Mouse (Mus musculus) right cerebral cortex, postnatal 14 days (tissue): ENCODE data around the gene Ebf3.

ENCODE experiments used
- DNase-seq: peaks from one replicate; pipeline ENCODE4 v3.0.0; 2022

Ebf3 gene

DNA sequence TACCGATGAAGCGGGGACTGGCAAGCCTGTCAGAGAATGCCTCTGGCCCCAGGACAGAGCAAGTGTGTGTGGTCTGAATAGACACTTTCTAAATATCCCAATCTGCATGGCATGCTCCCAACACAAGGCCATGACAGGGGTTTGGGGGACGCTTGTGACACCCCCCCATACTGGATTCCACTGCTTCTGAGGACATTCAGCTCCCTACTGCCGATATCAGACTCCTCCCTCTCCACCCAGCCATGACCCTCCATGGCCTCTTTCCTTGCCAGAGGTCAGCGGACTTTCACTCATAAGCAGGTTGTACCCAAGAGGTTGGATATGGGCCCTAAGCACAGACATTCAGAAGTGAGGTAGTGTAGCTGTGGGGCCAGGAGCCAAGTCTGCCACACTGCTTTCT, 36.5 kb downstream of the Ebf3 start:
- DNase-seq, result no peak

DNA sequence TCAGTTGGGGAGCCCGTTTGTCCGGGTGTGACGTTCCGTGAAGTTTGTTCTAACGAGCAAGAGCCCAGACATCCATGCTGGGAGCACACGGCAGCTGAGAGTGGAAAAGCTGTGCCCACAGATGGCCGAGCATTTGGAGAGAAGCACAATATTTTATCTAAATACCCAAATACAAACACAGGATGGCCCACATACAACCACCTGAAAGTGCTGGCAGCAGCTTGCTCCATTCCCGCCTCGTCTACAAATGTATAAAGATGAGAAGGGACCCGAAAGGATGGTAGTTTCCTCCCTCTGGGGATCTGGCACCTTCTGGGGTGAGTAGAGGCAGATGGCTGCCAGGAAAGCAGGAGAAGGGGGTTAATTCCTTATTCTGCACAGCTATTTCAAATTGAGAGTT, 42.0 kb downstream of the Ebf3 start:
- no peak for DNase-seq

DNA sequence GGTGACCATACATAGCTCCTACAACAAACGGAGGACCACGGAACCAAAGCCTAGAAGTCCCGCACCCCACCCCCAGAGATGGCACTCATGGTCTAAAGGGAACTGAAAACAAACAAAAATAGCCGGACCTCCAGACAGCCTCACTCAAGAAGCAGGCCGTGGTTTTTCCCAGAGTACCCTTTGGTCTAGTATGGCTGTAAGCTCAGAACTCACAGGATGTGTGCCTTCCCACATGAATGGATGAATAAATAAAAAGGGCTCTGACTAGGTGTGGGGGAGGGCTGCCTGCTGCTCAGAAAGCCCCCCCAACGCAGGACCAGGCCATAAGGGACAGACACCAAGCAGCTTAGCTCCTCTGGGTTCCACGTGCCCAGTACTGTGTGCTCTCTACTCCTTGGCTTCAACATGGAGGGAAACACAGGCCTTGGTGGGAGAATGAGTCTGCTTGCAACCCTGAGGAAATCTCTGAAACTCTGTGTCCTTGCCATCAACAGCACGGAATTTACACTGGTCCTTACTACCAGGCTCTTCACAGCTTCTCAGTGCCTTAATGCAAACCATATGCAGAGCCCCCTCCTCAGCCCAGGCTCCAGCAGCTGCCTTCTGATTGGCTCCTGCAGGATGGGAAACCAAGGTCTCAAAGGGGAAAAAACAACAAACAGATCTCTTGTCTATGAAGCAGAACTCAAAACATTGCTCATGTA, 45.6 kb downstream of the Ebf3 start:
- DNase-seq, result no peak

DNA sequence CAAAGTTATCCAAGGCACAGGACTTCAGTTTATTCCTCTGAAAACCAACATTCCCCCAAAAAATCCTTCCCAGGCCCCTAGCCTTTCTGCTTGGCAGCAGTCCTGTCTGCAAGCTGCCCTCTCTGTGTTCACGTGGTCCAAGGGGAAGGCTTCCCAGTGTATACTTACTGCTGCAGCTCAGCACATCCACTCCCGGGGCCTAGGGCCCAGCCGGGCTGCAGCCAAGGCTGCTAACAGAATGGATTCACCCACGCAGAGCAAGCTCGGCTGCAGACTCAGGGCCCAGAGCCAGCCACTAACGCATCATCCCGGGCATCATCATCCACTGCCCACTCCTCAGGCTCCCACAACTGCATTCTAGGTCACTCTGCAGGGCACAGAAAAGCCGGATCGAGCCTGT, 46.8 kb downstream of the Ebf3 start:
- no peak for DNase-seq

DNA sequence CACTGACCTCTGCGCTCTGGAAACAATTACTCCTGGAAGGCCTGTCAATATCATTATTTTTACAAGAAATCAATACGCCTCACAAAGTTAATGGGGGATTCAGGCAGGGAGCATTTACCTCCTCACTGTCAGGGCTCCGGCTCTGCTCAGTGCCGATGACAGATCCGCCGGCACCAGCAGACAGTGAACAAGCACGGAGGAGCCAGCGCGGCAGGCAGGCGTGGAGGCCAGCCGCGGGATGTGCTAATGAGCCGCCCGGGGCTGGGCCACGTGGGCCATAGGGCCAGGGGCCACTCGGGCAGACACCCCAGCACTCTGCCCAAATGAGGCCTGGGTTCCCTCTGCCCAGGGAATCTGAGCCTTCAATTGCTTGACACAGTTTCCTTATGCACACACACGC, 47.7 kb downstream of the Ebf3 start:
- peak; percentile 12 for DNase-seq

DNA sequence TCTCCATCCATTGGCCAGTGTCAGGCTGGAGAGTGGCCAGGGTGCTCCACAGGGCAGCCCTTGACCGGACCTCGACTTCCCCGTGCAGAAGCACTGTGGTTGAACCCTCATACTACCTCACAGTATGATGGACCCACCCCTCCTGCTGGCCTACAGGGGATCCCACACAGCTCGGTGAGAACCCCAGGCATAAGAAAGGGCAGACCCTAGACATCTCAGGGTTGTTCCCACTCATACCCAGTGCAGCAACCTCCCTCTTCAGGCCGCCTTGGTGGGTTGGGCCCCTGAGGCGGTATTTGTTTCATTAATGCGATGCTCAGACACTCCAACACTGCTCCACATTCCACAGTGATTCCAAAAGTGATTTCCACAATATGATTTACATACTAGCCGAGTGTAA, 51.9 kb downstream of the Ebf3 start:
- DNase-seq, result no peak

DNA sequence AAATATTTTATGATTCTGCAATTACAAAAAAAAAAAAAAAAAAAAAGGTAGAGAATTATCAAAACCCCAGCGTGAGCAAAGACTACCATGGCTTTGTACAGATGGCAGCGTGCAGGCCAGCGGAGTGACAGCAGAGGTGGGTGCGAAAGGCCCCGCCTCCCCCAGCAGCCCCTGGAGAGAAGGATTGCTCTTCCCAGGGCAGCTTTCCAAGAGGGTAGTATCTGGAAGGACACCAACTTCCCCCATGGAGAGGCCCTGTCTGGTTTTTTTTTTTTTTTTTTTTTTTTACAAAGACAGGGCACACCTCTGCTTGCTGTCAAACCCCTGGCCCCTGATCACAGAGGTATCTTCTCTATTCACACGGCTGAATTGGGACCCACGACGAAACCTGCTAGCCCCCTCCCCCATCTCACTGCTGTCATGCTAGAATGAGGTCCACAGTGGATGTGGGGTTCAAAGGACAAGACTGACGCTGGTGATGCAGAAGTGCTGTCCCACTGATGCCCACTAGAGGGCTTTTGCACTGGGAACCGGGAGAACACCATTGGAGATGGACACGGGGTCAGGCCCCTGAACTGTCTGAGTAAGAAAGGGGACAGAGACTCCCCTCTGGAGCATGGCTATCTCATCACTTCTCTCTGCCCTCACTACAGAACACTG, 67.9 kb downstream of the Ebf3 start:
- DNase-seq, result peak; percentile 38

DNA sequence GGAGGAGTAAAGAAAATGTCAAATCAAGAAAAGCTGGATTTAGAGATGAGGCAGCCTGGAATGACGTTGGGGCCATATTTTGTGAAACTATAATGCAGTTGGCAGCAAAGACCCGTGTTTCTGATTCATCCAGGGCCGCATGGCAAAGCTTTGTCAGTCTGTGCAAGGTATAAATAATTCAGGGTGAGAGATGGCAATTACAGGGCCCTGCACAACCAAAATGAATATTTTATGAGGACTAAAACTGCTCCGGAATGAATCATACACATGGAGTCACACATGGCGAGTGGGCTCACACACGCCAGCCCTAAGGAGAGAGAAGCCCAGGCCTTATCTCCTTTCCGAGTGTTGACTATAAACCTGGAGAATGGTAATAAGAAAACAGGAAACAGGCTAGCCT, 69.4 kb downstream of the Ebf3 start:
- no peak for DNase-seq

DNA sequence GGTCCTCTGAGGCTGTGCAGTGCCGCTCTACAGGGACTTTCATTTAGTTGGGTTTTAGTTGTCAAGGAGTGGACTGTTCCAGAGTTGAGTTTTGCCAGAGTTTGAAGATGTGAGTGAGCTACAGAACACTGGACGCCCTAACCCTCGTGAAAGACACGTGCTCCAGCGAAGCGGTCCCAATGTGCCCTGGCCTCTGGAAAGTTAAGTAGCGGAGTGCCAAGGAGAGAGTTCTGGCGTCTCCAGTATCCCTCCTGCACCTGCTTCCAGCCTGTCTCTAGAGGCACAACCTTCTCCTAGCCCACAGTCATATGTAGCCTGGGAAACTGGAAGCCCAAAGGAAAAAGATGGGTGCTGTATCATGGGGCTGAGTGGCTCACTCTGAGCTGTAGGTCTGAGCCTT, 73.8 kb downstream of the Ebf3 start:
- DNase-seq, result no peak

DNA sequence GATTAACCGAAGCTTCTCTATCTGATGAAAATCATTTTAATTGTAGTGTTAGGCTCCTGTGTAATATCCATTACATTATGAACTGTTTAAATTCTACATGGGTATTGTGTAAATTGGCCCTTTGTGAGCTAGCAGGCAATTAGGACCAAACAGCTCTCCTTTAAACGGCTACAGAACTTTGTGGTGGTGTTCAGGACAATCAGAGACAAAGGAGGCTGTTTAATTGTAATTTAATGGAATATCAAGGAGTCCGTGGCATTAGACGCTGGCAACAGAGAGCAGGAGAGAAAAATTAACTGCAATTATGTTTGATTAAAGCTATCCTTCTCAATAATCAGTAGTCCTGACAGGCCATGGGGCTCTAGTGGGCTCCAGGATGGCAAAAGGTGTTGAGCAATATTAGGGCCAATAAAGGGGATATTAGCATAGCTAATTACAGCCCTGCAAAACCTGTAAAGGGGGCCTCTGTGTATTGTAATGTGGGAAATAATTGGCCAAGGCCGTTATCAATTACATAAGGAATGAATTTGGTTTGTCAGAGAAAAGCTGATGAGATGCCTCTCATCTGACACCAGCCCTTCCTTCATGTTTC, 74.6 kb downstream of the Ebf3 start:
- no peak for DNase-seq

DNA sequence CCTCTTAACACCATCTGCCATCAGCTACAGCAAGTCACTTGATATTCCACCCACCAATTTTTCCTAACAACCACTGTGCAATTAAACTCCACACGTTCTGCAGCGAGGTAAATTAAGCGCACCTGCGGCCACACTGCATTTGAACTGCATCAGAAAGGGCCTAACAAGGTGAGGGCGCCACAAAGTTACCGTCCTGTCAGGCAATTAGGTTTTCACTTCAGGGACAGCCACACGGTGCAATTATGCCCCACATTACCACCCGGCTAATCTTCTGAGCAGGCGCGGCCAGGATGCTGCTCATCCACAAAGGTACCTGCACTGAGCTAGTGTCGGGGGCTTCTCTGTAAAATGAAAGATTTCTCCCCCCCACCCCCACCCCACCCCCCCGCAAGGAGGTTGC, 76.8 kb downstream of the Ebf3 start:
- DNase-seq, result no peak

DNA sequence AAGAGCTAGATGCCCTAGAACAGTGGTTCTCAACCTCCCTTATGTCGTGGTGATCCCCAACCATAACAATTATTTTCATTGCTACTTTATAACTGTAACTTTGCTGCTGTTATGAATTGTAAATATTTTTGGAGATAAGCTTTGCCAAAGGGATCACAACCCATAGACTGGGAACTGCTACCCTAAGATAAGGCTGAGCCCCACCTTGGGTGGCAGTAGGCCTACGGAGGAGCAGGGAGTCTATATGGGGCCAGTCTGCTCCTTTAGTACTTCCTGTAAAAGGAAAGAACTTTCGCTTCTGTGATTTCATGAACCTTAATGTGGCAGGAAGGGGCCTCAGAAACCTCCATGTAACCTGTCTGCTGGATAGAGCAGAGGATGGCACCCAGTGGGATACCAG, 90.4 kb downstream of the Ebf3 start:
- no peak for DNase-seq

DNA sequence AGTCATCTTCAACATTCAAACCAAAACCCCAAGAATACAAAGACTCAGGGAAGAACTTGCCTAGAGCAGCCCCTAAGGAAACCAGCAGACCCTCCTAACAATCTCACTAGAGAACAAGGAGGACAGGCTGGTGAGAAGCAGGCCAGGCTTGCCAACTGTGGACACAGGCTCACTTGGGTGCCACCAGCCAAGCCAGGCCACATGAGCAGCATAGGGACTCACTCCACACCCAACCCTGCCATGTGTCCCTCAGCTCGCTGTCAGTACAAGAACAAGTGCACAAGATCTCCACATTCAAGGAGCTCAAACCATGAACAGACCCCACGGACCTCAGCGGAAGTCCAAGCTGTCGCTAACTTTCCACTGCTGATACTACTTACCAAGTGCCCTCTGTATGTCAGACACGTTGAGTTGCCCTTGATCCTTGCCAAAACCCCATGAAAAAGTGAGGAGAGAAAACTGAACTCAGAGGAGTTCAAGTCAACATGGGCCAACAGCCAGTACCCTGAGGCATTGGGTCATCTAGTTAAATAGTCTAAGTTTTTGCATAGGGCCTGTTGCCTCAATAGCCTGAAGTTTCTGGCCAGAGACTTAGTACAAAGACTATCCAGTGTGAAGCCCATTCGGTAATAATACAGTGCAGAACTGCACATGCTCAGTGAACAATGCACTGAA, 91.3 kb downstream of the Ebf3 start:
- DNase-seq, result no peak

DNA sequence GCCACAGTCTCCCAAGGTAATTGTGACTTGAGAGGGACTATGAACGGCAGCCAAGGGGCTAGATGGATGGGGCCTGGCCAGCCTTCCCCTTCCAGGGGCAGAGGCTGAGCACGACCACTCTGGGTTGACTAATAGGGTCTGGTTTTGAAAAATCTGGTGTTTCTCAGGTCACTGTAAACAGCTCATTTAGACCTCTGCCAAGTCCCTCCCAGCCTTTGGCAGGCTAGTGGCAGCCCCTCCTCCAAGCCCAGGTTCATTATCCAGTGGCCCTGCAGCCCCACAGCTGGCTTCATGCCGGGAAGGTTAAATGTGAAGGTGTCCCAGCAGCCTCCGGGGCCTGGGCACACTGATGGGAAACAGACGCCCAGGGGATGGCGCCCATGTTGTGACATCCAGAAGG, 92.6 kb downstream of the Ebf3 start:
- no peak for DNase-seq

DNA sequence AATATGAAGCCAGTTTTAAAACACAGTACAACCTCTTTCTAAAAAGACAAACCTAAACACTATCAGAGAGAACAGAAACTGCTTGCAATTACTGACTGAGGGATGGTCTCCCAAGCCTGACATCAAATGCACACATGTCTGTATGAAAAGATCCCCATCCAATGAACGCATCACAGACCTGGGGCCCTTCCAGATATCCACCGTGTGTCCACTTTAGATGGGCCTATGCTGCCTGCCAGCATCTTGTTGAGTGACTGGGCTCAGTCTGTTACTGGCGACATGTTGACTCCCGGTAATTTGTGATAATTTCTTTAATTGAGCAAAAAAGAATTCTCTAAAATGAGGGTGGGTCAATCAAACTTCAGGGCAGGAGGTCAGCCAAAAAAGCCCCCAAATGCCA, 93.8 kb downstream of the Ebf3 start:
- DNase-seq, result no peak

DNA sequence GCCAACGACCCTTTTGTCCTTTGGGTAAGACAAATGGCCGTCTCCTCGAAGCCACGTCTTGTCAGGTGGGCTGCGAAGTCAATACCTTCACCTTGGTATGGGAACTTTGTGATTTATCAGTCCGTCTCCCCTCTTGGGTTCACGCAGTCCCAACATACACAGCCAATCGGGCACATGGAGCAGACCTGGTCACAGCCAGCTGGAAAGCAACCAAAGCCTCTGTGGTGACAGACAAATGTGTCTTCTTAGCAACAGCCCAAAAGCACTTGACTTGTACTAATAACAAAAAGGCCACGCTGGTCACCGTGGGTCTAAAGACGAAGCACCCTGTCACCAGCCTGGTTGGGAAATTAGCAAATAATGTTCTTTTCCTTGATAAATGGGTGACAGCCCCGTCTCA, 95.5 kb downstream of the Ebf3 start:
- DNase-seq, result no peak

DNA sequence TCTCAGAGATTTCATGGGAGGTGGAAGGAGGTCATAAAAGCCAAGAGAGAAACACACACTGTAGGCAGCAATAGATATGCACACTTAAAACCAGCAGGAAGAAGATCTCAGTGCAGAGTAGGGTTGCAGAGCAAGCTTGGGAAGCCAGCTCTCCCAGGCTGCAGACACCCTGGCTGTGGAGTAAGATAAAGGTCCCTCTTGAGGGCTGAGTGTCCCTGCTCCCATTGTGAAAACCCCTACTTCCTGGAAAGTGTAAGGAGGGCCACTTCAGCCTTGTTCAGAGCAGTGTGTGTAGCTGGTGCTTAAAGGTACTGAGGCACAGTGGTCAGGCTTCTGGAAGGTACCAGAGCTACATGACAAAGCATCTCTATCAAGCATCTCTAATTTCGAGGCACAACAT, 100.8 kb downstream of the Ebf3 start:
- DNase-seq, result no peak

DNA sequence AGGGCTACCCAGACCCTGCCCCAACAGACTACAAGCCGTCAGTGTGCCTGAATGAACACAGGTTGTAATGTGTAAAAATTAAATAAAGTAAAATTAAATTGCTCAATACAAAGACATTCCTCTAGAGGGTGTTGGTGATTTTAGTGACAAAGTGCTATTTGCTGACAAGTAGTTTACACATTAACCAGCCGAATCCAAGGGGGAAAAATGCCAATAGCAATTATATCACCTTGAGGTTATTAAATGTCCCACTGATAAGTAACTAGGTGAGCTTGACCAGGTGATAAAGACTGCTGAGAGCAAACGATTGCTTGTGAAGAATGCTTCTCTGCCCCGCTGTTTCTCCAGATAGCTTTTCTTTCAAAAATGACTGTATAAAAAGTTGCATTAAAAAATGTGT, 102.9 kb downstream of the Ebf3 start:
- DNase-seq, result no peak

DNA sequence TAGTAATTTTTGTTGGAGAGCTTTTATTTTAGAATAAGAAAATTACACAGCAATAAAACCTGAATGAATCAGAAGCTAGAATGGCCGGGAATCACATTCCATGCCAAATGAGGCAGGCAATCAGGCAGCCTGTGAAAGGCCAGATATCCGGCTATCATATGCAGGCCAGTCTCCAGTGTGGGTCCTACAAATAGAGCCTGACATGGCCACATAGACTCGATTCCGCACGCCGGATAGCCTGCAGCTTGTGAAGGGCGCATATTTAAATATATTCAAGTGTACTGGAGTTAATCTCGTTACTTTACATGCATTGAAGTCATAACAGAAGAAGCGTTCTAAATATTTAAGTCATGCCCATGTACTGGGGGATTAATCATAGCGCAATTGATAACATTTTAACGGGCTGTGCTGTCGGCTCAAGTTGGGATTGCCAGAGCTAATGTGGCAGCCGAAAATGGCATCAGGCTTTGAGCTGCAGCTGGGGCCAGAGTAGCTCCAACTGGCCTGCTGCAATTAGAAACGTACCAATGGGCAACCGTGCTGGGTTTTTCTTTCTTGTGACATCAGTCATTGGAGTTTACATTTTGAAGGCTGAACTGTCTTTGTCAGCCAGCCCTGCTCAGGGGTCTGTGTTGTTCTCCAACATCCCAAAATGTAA, 104.4 kb downstream of the Ebf3 start:
- DNase-seq, result no peak

DNA sequence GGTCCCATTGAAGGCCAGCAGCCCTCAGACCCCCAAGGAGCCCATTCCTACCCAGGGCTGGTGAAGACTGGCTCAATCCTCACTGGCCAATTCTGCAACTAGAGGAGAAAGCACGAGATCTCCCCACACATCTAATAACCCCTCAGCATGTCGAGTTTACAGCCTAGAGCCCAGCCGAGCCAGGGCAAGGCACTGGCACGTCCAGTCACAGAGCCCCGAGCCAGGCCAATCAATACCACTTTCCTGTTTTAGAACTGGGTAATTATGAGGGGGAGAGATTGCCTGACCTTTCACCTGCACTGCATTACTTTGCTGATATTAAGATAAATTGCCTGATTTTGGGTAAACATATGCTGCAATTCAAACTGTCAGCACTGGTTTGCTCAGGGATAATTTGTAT, 105.7 kb downstream of the Ebf3 start:
- no peak for DNase-seq

DNA sequence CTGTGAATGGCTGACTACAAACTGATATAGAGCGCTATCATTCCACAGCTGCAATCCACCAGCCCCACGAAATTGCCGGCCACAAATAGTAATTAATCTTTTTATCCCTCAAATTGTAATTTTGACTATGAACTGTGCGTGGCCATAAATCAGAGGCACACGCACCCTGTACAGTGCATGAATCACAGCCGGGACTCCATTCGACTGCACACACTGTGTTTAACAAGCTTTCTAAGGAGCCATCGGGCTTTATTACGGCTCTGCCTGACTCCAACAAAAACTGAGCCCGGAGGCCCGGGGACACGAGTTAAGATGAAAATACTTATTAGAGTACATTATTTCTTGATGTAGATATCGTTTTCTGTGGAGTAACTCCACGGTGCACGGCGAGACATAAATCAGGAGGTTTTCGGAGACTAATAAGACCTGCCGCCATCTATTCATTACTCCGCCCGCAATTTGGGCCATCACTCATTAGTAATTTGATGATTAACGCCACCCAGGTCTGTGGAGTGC, 107.4 kb downstream of the Ebf3 start:
- no peak for DNase-seq

DNA sequence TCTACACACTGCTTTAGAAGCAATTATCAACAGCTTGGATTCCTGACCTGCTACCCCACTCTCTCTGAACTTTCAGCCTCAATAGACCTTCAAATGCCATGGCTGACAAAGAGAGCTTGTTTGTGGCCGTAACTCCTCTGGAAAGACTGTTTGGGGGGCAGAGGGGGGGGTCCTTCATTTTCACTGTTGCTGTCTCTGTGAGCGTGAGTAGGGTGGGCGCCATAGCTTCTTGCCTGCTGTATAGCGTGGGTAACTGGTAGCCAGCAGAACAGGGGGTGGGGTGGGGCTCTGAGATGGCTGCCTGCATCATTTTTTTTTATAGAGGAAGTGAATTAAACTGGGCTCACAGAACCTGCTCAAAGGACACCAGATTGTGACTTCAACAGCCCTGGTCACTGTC, 114.7 kb downstream of the Ebf3 start:
- no peak for DNase-seq

DNA sequence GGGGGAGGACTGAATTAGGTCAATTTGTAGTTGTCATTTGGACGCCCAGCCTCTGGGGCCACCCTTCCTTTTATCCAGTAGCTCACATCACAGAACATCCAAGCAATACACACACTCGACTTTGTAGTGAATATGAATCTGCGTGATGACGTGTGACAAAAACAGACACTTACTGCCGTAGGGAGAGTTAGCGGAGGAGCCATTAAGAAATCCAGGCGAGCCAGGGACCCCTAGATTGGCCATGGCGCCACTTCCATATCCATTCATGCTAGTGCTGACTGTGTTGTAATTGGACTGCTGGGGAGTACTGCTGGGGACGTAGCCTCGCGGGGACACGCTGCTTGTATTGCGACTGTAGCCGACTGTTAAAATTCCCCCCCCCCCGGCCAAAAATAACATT, 115.3 kb downstream of the Ebf3 start:
- DNase-seq, result no peak
